ENCODE assay signal across 19 mouse cellular contexts in the genomic region with DNA sequence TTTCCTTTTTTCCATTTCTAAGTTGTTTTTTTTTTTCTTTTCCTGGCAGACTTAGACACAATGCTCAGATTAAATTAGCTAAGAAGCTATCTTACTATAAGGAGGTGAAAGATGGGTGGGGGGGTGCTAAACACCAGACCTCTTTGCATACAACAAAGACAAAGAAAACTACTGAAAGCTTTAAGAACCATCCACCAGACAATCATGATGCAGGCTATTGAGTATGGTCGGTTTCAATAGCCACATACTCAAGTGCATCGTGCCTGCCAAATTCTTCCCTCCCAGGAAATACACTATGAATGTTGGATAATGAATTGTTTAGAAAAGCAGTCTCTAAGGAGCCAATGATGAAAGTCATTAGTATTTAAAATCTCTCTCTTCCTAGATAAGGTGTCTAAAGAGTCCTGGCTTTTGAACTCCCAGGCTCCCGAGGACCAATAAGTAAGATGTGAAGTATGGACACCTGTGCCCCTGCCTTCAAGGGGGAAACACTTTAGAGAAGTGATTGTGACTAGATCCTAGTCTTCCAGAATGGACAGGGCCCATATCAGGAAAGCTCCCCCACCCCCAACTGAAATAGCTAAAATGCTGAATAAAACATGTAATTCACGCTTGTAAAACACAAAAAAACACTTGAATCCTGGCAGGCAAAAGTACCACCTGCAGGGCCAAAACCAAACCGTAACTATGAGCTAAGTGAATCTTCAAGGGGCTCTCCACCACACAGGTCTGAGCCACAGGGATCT.
"Had no signal": no experiment of that assay in that cellular context is flagged by ENCODE, and none has a peak within 500 bp of the region (broad histone marks: within the 10 kb centered on the region; RNA-seq: fewer than 3 reads in every experiment).

No protein-coding gene starts in this region.

- H3K36me3 ChIP-seq: limb, embryonic 10.5 days; limb, embryonic 13.5 days; liver, embryonic 12.5 days; liver, embryonic 15.5 days; lung, embryonic 15.5 days; midbrain, embryonic 12.5 days; neural tube, embryonic 12.5 days; neural tube, embryonic 15.5 days; stomach, embryonic 15.5 days had no signal

- DNase-seq: kidney, adult 9 months; kidney, postnatal 14 days; kidney, postnatal 4 days; liver; lung, adult 18-20 months; lung, postnatal 10 days; lung, postnatal 36 days; right cerebral cortex, postnatal 25 days; spleen, adult 18-20 months; thymus, postnatal 25 days had no signal

- H3K27me3 ChIP-seq: limb, embryonic 13.5 days; liver, embryonic 12.5 days; liver, embryonic 15.5 days; lung, embryonic 15.5 days; midbrain, embryonic 12.5 days; neural tube, embryonic 12.5 days; neural tube, embryonic 15.5 days; stomach, embryonic 15.5 days had no signal

- H3K4me2 ChIP-seq: limb, embryonic 13.5 days; liver, embryonic 12.5 days; liver, embryonic 15.5 days; lung, embryonic 15.5 days; midbrain, embryonic 12.5 days; neural tube, embryonic 12.5 days; neural tube, embryonic 15.5 days; stomach, embryonic 15.5 days had no signal

- ATAC-seq: liver, embryonic 12.5 days had no signal

- H3K9ac ChIP-seq: limb, embryonic 13.5 days; liver, embryonic 12.5 days; liver, embryonic 15.5 days; lung, embryonic 15.5 days; midbrain, embryonic 12.5 days; neural tube, embryonic 12.5 days; neural tube, embryonic 15.5 days; stomach, embryonic 15.5 days had no signal

- H3K4me1 ChIP-seq: limb, embryonic 10.5 days; limb, embryonic 13.5 days; liver, embryonic 12.5 days; liver, embryonic 15.5 days; lung, embryonic 15.5 days; midbrain, embryonic 12.5 days; neural tube, embryonic 12.5 days; neural tube, embryonic 15.5 days; stomach, embryonic 15.5 days had no signal

- H3K4me3 ChIP-seq: limb, embryonic 10.5 days; limb, embryonic 13.5 days; liver, embryonic 12.5 days; liver, embryonic 15.5 days; lung, embryonic 15.5 days; midbrain, embryonic 12.5 days; neural tube, embryonic 12.5 days; neural tube, embryonic 15.5 days; stomach, embryonic 15.5 days had no signal

- H3K27ac ChIP-seq: limb, embryonic 10.5 days; limb, embryonic 13.5 days; liver, embryonic 12.5 days; liver, embryonic 15.5 days; lung, embryonic 15.5 days; midbrain, embryonic 12.5 days; neural tube, embryonic 12.5 days; neural tube, embryonic 15.5 days; stomach, embryonic 15.5 days had no signal

- H3K9me3 ChIP-seq: limb, embryonic 10.5 days; limb, embryonic 13.5 days; liver, embryonic 15.5 days; lung, embryonic 15.5 days; neural tube, embryonic 12.5 days; neural tube, embryonic 15.5 days; stomach, embryonic 15.5 days had no signal
